Mouse (Mus musculus) layer of hippocampus, postnatal 25 days (tissue): ENCODE measurements around the gene Mfsd14b. TPM values are rescaled to one million over a fixed set of nuclear protein-coding genes. Genes with fewer than 3 reads are reported as not detected.
A peak's percentile ranks its signal among the peaks of the same experiment; 100 is the strongest.

Experiments
- DNase-seq, 2 experiments: peaks; one replicate each; pipeline ENCODE4 v3.0.0; 2022; ENCODE audit warnings: mixed read lengths in 2 of 2, low spot score in 1 of 2; ENCODE audit errors: extremely low spot score in 1 of 2
- total RNA-seq, 2 experiments: library from RNA; stranded (reverse); gene quantifications; 2 replicates each; pipeline ENCODE4 v1.2.3; 2021

Mfsd14b gene
- 10 to 100 TPM; 43.1 to 46.3 TPM for total RNA-seq

DNA sequence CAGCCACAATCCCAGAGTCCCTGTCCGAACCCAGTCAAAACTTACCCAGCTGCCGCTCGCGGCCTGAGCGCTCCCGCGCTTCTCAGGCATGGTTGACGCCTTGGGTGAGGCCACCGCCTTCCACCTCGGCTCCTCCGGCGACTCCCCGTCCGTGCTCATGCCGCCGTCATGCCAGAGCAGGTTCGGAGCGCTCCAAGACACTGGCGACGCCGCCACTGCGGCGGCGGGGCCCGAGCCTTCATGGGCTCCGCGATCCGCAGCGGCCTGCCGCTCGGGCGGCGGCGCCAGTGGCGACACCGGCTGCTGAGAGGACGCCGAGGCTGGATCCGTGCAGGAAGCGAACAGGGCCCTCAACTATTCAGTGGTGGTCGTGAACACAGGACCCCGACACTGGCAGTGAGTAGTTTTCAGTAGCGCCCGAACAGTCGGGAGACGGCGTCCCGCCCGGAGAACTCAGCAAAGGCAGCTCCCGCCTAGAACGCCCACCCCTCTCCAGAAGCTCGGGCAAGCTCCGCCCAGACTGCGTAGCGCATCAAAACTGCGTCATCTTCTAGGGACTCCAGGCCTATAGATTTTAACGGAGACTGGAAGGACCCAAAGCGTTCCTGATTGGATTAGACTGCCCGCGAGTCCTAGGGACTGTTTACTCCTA lies at the start of gene Mfsd14b:
Mfsd14b (minus strand) TSS at position 517 of the 652 bp plus-strand sequence.
- peak; percentile 80 to 86 for DNase-seq

- DNase-seq = no peak
These were observed 37.2 kb upstream of the Mfsd14b start, which contains the start of gene Olfr466 for GRCm38 (mm10) chr13:65149940-65150339. Olfr466 (plus strand) TSS chr13:65150240.

GRCm38 (mm10) chr13:65137789-65138188 lies 25.0 kb upstream of the Mfsd14b start, which contains the start of gene Olfr465-ps1:
Olfr465-ps1 (plus strand) TSS chr13:65138089.
- no peak for DNase-seq

- no peak for DNase-seq
These were observed 14.5 kb upstream of the Mfsd14b start for GRCm38 (mm10) chr13:65127063-65127847.

DNA sequence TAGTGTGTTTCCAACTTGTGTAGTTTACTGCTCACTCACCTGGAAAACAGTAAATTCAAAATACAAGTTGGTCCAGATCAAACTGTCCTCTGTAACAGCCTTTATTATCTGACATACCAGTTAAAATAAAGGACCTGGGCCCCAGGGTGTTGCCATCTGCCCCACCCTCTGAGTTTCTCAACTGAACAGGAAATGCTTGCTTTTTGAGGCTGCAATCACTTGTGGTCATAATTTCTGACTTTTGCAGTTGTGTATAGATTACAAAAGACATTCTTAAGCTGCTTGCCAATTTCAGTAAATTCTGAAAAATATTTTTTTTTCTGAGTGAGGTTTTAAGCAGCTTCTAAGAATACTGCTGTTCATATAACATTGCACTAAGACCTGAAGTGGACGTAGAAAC lies 9.3 kb upstream of the Mfsd14b start:
- no peak for DNase-seq

DNA sequence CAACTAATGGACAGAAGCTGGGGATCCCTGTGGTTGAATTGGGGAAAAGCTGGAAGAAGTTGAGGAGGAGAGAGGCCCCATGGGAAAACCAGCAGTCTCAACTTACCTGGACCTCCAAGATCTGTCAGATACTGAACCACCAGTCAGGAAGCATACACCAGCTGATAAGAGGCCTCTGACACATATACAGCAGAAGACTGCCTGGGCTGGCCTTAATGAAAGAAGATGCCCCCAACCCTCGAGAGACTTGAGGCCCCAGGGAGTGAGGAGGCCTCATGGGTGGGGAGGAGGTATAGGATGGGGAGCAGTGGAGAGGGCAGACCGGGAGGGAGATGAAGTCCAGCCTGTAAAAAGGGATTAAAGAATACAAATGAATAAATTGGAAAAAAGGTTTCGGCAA lies 8.2 kb upstream of the Mfsd14b start:
- DNase-seq = no peak

- no peak for DNase-seq
These were observed 464 bp upstream of the Mfsd14b start for GRCm38 (mm10) chr13:65113239-65113638.

GRCm38 (mm10) chr13:65111961-65112360 lies 814 bp downstream of the Mfsd14b start:
- DNase-seq = no peak

GRCm38 (mm10) chr13:65101232-65101631 lies 11.5 kb downstream of the Mfsd14b start:
- DNase-seq = no peak

DNA sequence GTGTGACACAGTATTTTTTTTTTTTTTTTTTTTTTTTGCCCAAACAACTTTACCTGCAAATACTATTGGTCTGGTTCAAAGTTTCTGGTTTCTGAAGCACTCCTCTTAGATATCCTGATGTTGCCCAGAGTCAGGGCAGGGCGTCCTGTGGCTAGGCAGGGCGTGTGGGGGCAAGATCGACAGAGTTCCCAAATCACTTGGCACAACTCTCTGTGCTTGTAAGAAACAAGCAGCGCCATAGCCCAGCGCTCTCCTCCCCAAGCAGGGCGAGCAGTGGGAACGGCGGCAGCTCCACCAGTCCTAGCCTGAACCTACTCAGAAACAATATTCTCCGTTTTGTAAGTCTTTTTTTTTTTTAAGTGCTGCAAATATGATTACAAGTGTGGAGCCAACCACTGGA lies 12.1 kb downstream of the Mfsd14b start:
- no peak for DNase-seq

DNA sequence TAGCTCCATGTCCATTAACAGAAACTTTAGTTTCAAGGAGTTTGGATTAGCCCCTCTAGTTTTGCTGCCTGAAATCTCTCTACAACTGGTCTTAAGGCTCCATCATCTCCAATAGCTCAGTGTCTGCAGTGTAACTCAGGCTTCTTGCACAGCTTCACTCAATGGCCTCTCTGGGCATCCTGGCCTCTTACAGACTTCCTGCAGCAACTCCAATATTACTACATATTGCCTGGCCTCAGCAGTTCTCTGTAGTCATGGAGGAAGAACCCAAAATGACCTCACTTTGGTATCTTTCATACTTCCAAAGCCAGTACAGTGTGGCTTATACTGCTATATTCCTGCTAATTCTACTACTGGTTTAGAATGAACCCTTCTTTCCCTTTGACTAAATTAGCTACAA lies 15.8 kb downstream of the Mfsd14b start:
- DNase-seq = no peak

- no peak for DNase-seq
These were observed 16.9 kb downstream of the Mfsd14b start for GRCm38 (mm10) chr13:65095923-65096322.

- no peak for DNase-seq
These were observed 42.8 kb downstream of the Mfsd14b start for GRCm38 (mm10) chr13:65069969-65070368.

DNA sequence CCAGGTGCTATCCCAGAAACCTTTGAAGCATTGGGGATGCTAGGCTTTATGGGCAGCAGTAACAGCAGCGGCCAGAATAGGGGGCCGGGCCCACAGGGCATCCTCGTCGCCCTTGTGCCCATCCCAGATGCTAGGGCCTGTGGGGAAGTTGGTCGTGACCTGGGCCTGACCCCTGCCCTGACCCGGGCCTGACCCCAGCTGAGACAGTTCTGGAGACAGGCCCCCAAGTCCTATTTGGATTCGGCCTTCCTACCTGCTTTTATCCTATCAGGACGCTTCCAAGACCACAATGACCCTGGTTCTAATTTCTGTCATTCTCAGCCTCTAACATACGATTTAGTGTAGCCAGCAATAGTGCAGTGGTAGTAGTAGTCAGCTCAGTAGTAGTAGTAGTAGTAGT lies 60.1 kb downstream of the Mfsd14b start, which contains the start of gene Prss47:
Prss47 (minus strand) TSS at position 101 of the 400 bp plus-strand sequence.
- DNase-seq = no peak

DNA sequence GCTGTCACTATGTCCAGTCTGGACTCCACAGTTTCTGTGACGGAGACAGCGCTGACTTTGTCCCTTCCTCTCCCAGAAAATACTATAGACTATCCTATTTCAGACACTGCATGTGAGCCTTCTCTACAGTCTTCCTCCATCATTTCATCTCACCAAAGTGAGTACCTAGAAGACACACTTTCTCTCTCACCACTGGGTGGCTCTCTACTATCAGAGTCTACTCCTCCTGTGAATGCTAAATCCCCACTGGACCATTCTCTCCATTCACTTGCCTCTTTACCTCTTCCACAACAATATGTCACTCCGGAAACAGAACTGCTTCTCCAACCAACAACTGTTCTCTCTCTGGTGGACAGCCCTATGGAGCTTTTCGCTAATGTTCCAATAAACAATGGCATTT lies 77.7 kb downstream of the Mfsd14b start:
- DNase-seq = no peak

DNA sequence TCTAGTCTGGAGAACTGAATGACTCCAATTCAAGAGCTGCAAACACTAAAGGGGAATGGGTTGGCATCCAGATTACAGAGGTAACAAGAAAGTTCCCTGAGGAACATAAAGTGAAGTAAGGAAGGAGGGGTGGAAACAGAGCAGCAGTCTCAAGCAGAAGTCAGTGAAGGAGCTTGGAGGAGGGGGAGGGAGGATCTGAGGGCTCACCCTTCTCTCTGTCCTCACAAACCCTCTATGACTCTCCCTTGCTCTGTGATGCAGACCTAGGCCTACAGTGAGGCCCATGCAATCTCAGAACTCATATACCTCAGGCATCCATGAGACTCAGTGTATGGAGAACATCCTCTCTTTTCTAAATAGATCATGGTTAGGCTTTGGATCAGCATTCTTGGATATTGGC lies 80.0 kb downstream of the Mfsd14b start, which contains the start of gene Spata31d1c:
Spata31d1c (plus strand) TSS at position 301 of the 400 bp plus-strand sequence.
- DNase-seq = no peak

Other genes with a start within 250 kb of the Mfsd14b start
- gene Cntnap3, start 209.0 kb downstream of the Mfsd14b start, total RNA-seq = 1 to 10 TPM; 3.6 to 4.6 TPM
- gene Spata31, start 195.6 kb downstream of the Mfsd14b start, total RNA-seq = not detected
- not detected for gene Spata31d1c, start 79.9 kb downstream of the Mfsd14b start, total RNA-seq
- not detected for gene Prss47, start 60.2 kb downstream of the Mfsd14b start, total RNA-seq
- not detected for gene Olfr465-ps1, start 25.1 kb upstream of the Mfsd14b start, total RNA-seq
- not detected for gene Olfr466, start 37.3 kb upstream of the Mfsd14b start, total RNA-seq
- under 1 TPM; 0.17 to 0.35 TPM for gene Nlrp4f, start 93.0 kb upstream of the Mfsd14b start, total RNA-seq
- under 1 TPM in 1 of 2 experiments, not detected in 1; 0.52 TPM for gene Gm10775, start 146.6 kb upstream of the Mfsd14b start, total RNA-seq
- 10 to 100 TPM; 63.2 to 64.2 TPM for gene Zfp369, start 165.8 kb upstream of the Mfsd14b start, total RNA-seq